Mouse (Mus musculus) gastrocnemius, postnatal 25 days (tissue): ENCODE data around the gene Col20a1. TPM values are rescaled to one million over a fixed set of nuclear protein-coding genes. Genes with fewer than 3 reads are reported as not detected.

Source experiments
- DNase-seq: peaks from one replicate; pipeline ENCODE4 v3.0.0; 2022
- long read RNA-seq, 2 experiments: library from polyadenylated mRNA; stranded (forward); transcript quantifications; one replicate each; pipeline ENCODE4 v2.0.0; 2021
- total RNA-seq, 2 experiments: library from RNA; stranded (reverse); gene quantifications; 1 replicate in 1 of 2; 2 replicates in 1 of 2; pipeline ENCODE4 v1.2.3; 2021

Col20a1 gene
- total RNA-seq, result 1 to 10 TPM; 2.3 to 2.9 TPM
- long read RNA-seq, experiment 1, partial matches to known transcripts, result 2 of 2 reads
- long read RNA-seq, experiment 1, other reads (novel, unspliced or antisense), result 0 of 2 reads
- long read RNA-seq, experiment 2, result 0 reads

DNA sequence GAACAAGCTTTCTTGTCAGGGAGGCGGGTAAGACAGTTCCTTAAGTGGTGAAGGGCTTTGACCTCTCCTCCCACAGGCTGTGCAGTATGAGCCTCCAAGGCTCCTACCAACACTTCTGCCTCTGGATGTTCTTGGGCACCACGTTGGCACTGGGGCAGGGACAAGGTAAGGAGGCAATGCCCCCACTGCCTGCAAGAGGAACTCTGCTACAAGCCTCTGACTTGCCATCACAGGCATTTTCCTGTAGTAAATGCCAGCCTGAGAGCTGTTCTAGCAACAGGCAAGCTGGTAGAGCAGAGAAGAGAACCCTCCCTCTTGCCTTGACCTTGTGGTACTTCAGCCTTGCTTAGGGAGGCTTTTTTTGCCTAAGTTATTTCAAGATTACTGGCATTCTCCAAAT is at the start of gene Col20a1:
Gene Col20a1 (plus strand): TSS at position 87 of the 400 bp plus-strand sequence.
- no peak for DNase-seq

DNA sequence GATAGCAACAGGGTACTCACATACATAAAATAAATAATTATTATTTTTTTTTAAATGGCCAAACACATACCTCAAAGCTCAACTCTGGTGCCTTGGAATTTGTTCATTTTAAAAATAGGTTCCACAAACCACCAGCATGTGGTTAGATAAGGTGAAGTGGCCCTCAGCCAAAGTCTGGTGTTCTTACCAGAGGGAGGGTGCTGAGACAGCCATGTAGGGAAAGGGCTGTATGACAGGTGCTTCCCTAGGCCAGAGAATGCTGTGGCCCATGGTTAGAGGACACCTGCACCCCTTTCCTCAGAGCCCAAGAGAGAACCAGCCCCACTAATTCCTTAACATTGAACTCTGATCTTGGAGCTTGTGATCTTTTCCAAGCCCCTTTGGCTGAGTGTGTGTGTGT is 46.1 kb upstream of the Col20a1 start:
- no peak for DNase-seq

DNA sequence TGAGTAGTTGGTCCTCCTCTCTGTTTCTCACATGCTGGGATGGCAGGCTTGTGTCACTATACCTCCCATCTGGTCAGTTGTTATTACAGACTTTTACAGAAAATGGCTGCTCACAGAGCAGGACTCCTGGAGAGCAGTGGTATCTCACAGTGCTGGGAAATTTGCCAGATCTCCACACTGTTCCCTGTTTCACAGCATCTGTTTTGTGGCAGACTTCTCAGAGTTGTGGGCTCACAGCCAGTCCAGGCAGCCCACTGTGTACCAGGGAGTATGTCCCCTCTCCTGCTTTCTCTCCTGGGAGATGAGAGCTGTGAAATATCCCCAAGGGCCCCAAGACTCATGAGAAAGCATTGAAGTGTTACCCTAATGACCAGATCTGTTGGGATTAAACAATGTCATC is 44.5 kb upstream of the Col20a1 start:
- no peak for DNase-seq

DNA sequence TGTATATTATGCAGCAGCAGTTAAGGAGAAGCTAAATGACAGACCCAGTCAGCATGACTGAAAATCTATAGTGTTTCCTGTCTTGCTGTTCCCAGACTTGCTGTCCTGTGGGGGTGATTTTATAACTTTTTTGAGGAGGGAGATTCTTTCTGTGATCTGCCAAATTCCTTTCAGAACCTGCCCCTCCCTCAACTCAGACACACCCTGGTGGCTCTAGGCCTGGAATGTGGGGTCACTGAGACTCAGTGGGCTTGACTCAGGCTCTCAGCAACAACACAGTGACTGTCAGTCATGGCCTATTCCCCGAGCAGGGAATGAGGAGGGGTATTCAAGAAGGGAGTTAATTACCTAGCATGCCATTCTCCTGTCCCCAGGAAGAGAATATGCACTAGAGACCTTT is 36.4 kb upstream of the Col20a1 start:
- no peak for DNase-seq

DNA sequence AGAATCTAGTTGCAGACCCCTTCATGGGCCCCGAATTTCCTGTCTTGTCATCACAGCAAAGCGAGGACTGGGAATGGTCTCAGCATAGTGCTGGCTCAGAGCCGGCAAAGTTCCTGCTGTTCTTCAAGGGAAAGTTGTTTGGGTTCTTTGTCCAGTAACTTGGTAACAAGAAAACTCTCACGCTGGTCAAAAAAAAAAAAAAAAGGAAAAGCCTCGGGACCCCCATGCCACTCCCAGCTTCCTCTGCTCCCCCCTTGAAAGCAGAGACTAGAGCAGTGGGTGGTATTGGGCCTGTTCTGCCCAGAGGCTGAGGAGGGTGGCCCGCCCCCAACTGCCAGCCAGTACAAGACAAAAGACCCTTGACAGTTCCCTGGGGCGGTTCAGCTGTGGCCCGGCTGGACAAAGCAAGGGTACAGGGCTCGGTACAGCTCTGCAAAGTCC is 33.6 kb upstream of the Col20a1 start:
- DNase-seq, result no peak

DNA sequence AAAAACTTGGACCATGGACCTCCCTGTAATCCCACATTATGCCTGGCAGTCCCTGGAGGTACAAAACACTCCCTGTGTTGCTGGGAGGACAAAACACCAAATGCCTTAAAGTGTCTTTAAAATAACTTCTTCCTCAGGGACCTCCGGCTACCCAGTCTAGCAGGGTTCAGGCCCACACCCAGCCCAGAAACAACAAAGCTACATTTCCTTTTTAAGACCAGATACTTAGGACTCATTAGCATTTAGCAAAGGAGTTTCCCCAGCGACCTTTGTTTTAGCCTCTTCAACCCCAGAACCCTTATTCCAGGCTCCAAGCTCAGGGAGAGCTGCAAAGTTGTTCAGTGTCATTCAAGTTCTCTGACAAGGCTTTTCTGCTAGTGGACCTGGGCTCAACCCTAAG is 32.7 kb upstream of the Col20a1 start:
- no peak for DNase-seq

DNA sequence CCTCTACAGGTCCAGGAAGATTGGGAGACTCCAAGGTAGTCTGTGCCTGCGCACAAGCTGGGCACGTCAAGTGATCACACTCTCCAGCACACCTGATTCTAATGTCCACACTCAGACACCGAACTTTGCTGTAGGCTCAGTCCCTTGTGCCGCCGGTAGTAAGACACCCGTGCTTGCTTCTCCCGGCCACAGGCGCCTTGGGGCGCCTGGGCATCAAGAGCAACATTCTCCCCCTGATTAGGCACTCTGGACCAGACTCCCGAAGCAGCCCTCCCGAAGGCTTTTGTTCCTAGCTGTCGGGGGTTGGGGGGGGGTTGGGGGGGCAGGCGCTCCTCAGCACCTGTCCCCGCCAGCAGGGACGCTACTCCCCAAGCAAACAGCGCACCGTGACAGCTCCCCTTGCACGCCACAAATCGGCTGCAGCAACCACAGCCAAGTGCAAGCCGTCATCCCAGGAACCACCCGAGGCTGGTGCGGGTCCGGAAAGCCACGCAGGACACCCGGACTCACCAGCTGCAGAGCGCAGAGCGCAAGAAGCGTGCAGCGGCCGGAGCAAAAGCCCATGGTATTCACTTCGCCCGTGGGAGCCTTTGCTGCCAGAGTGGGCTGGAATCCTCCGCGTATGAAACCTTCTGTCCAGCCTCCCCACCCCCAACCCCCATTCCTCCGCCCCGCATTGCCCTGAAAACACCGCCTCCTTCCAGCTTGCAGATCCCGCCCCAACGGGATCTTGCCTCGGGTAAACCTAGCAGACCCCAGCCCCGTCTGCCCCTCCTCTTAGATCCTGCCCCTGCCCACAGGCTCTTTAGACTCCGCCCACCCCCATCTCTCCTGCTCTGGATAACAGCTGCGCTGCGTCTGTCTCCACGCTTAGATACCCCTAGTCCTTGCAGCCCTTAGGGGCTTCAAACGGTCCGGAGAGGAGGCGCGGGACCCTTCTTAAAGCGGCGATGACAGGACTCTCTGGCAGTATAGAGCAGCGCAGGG is 32.0 kb upstream of the Col20a1 start, which contains the start of gene Nkain4:
Gene Nkain4 (minus strand): TSS at position 639 of the 987 bp plus-strand sequence.
- no peak for DNase-seq

DNA sequence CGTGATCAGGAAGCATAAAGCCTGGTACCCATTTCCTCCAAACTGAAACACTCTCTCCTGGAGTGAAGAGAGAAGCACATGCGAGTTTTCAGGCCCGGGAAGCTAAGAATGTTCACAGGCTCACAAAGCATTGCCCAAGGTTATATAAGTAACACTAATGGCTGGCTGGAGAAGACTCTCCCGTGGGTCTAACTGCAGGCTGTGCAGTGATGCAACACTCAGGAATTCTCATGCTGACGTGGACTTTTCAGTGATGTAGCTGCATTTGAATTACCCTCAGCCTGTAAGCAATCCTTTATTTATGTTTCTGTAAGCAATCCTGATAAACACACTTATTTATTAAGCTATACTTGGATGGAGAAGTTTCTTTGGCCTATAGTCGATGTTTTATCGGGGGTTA is 26.7 kb upstream of the Col20a1 start:
- DNase-seq, result no peak

DNA sequence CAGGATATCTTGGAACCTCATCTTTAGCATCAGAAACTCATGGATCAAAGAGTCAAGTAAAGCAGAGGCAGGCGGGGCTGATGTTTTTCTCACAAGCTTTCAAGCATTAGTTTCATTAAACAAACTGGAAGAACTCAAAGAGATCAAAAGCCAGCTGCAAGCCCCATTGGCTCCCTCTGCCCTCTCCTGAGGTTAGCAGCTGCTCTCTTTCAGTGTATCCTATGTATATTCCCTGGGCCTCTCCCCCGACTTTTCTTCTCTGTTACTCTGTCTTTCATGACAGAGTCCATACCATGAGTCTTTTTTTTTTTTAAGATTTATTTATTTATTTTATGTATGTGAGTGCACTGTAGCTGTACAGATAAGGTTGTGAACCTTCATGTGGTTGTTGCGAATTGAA is 26.1 kb upstream of the Col20a1 start:
- DNase-seq, result no peak

DNA sequence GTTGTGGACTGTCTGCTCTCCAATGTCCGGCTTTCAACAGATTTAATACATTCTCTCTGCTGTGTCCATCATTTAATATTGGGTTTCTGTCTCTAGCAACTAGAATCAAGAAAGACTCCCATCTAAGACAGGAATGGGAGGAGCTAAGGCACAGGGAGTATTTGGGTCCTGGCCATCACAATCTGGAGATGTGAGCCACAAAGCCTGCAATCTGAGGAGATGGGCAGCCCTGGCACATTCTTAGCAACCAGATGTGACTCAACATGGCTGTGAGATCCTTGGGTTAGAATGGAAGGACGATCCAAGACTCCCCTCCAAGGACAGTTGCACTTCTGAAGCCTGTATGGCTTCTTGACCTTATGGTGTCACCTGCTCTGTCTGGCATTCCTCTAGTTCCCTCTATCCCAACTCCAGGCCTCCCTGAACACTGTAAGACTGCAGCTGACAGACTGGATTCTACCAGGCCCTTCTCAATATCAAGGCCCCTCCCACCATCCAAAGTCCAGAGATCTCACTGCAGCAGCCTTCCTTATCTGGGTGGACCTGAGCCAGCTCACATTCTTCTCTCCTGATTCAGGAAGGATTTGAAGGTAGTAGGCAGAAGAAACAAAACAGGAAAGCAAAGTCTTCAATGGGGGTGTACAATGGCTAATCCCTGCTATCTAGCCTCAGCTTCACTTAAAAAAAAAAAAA is 23.6 kb upstream of the Col20a1 start:
- no peak for DNase-seq

DNA sequence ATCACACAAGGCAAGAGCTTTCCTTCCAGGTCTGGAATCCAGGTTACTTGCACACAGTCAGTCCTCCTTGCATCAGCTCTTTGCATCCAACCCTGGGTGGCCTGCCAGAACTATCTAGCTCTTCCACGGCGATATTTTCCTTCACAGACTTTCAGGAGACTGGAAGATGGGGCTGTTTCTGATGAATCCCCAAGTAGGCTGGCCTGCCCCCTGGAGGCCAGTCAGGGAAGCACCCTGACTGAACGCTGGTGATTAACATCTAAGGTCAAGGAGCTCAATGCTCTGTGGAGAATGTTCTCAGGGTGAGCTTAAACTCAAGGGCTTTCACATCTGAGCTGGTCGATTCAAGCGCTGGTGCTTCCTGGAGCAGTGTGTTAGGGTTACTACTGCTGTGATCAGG is 22.4 kb upstream of the Col20a1 start:
- DNase-seq, result peak; percentile 45

DNA sequence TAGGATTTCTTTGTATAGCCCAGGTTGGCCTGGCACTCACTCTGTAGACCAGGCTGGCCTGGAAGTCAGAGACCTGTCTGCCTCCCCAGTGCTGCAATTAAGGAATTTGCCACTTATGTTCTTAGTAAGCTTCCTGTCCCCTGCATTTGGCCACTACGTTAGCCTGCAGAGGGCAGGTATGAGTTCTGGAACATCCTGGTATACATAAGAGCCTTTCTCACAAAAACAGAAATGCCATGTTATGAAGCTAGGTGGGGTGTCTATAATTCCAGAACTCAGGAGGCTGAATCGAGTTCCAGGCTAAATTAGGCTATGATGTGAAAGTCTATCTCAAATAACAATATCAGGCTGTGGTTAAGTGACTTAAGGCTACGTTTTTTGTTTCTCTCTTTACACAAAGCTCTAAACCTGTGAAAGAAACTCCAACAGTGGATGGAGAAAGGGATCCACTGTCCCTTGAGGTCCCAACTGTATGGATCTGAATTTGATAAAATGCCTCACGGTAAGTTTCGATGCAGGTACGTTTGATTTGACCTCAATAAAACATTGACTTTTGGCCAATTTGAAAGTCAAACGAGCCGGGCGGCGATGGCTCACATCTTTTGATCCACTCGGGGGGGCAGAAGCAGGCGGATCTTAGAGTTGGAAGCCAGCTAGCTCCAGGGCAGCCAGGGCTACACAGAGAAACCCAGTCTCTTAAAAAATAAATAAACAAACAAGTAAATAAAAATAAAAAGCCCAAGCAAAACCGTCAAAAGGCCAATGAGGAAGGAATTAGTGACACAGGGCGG is 20.0 kb upstream of the Col20a1 start:
- no peak for DNase-seq

DNA sequence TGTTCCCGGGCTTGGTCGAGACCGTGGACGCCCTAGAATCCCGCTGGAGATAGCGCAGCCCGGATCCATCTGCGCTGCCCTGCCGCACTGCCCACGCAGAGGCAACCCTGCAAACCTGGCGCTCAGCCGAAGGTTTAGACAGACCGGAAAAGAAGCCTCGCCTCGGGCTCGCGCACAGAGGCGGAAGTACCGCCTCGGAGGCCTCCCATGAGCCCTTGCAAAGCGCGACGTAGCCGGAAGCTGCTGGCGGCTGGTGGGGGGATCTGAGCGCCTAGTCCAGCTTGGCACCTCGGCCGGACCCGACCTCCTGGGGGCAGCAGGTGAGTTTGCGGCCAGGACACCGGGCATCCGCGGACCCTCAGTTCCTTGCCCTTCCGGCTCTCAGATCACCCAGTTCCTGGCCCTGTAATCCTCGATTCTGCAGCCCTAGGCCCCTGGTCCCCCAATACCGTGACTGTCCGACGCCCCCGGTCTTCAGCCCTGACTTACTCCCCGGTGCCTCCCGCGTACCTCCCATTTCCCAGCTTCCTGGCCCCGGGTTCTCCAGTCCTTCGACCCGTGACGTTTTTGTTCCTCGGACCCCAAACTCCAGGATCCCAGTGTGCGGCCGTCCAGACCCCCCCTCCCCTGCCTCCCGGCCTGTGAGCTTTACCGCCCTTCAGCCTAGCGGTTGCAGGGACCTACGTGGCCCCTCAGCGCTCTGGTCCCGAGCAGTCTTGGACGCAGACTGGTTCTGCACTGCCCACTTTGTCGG is 19.1 kb upstream of the Col20a1 start, which contains the start of gene Arfgap1:
Gene Arfgap1 (plus strand): TSS at position 216 of the 754 bp plus-strand sequence.
- peak; percentile 89 for DNase-seq

DNA sequence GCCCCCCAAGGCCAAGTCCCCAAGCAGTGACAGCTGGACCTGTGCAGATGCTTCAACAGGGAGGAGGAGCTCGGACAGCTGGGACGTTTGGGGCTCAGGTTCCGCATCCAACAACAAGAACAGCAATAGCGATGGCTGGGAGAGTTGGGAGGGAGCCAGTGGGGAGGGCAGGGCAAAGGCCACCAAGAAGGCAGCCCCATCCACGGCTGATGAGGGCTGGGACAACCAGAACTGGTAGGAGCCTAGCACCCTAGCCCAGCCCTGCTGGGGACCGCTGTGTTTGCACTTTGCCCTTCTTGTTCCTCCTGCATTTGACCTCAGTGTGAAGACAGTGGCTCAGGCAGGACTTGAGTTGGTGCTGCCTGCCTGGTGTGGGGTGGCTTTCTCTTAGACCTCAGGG is 5.2 kb upstream of the Col20a1 start:
- DNase-seq, result no peak

DNA sequence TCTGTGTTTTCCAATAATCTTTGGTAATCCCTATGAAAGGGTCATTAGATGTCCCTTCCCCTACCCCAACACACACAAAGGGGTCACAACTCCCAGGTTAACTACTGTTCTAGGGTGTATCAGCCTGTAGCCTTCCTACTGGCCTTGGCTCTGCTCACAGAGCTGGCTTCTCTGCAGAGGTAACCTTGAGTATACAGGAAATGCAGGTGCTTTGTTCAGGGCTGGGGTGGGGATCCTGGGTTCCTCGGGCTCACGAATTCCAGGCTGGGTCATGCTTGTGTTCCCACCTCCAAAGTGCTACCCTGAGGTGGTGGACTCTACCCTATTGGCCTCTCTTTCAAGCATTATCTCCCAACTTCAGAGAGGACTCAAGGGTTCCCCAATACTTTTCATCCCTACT is 700 bp upstream of the Col20a1 start:
- no peak for DNase-seq

DNA sequence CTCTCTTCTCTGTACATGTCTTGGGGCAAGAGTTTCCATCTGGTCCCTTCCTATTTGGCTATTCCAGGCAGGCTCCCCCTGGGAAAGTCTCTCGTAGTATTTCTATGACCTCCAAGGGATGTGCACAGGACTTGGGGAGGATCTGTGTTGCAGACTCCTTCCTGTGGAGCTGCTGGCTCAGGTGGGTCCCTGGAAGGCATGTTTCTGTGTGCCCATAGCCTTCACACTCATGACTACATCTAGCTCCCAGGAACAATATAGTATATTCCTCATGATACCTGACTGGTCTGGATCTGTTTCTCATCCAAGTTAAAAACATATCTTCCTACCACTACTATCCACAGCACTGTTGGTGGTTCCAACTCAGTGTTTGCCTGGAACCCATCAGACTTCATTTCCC is 666 bp downstream of the Col20a1 start:
- DNase-seq, result no peak

DNA sequence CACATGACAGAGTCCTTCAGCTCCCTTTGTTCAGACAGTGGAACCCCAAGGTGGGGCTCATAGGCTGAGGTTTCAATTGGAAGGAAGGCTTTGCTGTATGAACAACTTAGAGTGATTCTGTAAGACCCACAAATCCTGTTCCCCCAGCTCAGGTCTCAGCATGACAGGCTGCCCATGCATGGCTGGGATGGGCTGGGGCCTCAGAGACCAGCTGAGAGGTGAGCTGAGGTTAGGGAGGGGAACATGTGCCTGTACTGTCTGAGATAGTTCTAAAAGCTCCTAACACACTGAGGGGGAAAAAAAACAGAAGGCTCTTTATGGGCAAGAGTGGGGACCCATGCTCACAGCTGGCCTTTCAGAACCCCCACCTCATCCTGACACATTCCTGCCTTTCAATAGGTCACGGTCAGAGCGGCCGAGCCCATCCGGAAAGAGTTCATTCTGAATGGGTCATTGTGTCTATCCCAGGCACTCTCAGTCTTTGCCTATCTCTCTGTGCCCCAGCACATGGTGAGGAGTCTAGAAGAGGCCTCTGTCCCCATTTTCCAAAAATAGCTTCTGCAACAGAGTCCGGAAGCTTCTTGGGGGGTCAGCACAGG is 1.2 kb downstream of the Col20a1 start:
- DNase-seq, result no peak

DNA sequence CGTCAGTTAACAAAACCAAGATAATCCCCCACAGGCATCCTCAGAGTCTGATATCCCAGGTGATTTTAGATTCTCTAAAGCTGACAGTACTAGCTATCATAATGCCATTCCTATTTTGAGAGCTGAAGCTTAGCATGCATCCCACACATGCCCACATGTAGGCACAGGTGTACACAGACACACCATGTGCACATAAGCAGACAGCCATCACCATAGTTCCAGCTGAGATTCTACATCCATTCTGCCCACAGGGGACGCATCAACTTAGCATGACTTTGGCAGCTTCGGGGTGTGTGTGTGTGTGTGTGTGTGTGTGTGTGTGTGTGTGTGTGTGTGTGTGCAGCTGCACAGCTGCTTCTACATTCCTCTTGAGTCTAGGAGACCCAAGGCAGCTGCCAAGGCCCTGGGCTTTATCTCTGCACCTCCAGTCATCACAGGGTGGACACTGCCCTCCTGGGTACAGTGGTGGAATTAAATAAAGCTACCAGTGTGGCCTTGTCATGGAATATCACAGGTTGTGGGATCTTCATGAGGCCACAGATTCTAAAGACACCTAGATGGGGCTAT is 2.1 kb downstream of the Col20a1 start:
- no peak for DNase-seq

DNA sequence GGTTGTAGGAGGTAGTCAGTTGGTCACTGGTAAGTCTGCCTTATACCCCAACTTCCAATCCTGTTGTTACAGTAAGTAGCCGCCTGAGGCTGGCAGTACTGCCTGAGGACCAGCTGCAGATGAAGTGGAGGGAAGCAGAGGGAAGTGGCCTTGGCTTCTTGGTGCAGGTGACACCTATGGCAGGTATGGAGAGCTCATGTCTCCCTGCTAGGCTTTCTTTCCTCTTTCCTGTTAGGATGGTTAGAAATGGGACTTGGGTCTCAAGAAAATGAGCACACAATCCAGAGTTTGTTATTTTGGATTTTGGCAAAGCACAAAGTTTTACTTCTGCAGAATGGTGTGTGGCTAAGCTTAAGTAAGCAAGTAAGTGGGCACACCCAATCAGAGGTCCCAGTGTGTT is 2.6 kb downstream of the Col20a1 start:
- DNase-seq, result no peak

DNA sequence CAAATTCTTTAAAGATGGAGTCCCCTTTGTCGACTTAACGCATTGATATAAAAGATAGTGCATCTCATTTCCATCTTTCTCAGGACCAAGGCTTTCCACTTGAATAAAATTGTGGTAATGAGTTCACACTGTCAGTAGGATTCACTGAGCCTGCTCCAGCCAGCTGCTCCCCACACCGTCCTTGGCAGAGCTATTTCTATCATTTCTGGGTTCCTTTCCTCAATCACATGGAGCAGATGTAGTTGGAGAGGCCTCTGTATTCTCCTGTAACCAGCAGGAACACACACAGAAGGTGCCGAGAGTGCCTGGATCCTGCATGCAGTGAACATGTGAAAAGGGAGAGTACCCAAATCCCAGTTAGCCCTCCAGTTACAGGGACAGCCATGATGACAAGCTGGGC is 4.0 kb downstream of the Col20a1 start:
- DNase-seq, result no peak

DNA sequence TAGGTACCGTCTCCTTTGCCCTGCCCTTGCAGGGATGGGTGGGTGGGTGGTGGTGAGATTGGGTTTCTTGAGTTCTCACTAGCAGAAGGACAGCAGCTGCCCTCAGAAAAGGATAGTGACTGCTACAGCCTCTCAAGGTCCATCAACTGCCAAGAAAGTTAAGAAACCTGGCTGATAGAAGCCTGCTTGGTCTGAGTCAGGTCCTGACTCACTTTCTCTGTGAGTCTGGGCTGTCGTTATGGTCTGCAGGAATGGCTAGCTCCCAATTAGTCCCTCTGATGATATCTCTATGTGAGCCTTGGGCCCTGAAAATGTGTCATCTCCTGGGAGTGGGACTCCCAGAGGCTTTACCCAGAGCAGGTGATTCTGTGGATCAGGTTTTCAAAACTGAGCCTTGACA is 8.0 kb downstream of the Col20a1 start:
- no peak for DNase-seq
